Mouse (Mus musculus) heart, embryonic 10.5 days (tissue): ENCODE measurements at regions not wholly inside any gene's neighbourhood (a gene's known extent, or its start where the extent isn't known, plus 50 kb on each side); places are given as distances from the start of the nearest gene placed in this dataset.

ENCODE experiments used
- DNase-seq: peaks from one replicate; pipeline ENCODE4 v3.0.0-alpha.2; 2017; ENCODE audit warnings: low spot score
- H3K27ac ChIP-seq: fragments of 300-500 bp; sonication (generic); 2 replicates; pipeline ENCODE4 v1.5.1; 2016; ENCODE audit warnings: mild to moderate bottlenecking
- H3K27me3 ChIP-seq: fragments of 300-500 bp; sonication (generic); 2 replicates; pipeline ENCODE4 v1.6.1; 2016; ENCODE audit warnings: mild to moderate bottlenecking; ENCODE audit not compliant: poor library complexity, insufficient read depth, severe bottlenecking
- H3K36me3 ChIP-seq: fragments of 300-500 bp; sonication (generic); 2 replicates; pipeline ENCODE4 v1.6.1; 2016; ENCODE audit warnings: mild to moderate bottlenecking, moderate library complexity
- H3K4me1 ChIP-seq: fragments of 300-500 bp; sonication (generic); 2 replicates; pipeline ENCODE4 v1.6.1; 2016; ENCODE audit warnings: mild to moderate bottlenecking
- H3K4me3 ChIP-seq: fragments of 300-500 bp; sonication (generic); 2 replicates; pipeline ENCODE4 v1.5.1; 2016; ENCODE audit warnings: mild to moderate bottlenecking, moderate library complexity
- H3K9me3 ChIP-seq: fragments of 300-500 bp; sonication (generic); 2 replicates; pipeline ENCODE4 v1.6.1; 2016; ENCODE audit warnings: mild to moderate bottlenecking, moderate library complexity
- WGBS: fragments of 180-500 bp; shearing (Covaris S2); methylation state at CpG from one replicate; pipeline ENCODE4 v1.1.7; 2016; 5-methylcytosine and 5-hydroxymethylcytosine counted together

DNA sequence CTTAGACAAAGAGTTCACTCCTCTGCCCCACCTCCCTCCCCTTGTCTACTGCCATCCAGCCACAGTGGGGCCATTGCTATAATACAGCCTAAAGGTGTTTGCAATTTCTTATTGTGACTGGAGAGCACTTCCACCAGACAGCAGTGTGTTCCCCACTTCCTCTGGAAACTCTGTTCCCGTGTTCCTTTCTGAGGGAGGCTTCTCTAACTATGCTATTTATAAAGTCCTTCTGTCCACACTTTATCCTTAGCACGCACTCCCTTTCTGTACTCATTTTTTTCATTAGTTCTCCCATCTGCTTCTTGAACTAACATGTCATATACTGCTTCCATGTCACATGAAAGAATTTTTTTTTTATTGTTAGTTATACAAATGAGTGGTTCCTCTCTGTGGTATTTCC is 52.0 kb upstream of the 4930432M17Rik start:
- WGBS, result 36% methylated on average over 2 of the region's 2 CpGs
- 0 out of 2 replicates have a peak overlapping the region, but pooled peaks have one; percentile 53 for H3K27ac ChIP-seq
- no peaks in the 10 kb centered on the region for H3K27me3 ChIP-seq

DNA sequence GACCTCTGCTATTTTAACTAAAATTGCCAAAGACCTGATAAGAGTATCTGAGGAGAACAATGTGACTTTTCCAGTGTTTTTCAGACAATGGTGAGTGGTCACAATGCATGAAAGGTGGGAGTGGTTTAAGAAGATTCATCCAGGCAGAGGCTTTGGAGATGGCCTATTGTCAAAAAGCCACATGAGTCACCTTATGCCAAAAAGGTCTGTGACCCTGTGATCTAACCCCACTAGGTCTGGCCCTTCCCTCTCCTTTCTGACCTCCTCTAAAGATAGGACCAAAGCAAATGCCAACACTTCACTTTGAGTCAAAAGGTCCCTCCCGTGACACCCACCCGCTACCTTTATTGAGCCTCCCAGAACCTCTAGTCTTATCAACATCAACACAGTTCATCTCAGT is 52.4 kb upstream of the 4930432M17Rik start:
- DNase-seq, result no peak
- Histone ChIP-seq H3K27me3 (no peaks in the 10 kb centered on the region), H3K4me3 (no peak overlapping the region), H3K36me3 (no peaks in the 10 kb centered on the region), H3K4me1 (peaks cover 16% of the 10 kb centered on the region), H3K9me3 (no peaks in the 10 kb centered on the region), H3K27ac (peak overlapping the region; percentile 53; the same call in 1 of the 2 replicates)
- WGBS, result 53% methylated on average over 2 of the region's 2 CpGs

More for the DNA sequence above, 52.0 kb upstream of the 4930432M17Rik start:
- H3K4me1 ChIP-seq, result peaks cover 16% of the 10 kb centered on the region
- no peak overlapping the region for H3K4me3 ChIP-seq
- H3K9me3 ChIP-seq, result no peaks in the 10 kb centered on the region
- no peak for DNase-seq
- no peaks in the 10 kb centered on the region for H3K36me3 ChIP-seq

DNA sequence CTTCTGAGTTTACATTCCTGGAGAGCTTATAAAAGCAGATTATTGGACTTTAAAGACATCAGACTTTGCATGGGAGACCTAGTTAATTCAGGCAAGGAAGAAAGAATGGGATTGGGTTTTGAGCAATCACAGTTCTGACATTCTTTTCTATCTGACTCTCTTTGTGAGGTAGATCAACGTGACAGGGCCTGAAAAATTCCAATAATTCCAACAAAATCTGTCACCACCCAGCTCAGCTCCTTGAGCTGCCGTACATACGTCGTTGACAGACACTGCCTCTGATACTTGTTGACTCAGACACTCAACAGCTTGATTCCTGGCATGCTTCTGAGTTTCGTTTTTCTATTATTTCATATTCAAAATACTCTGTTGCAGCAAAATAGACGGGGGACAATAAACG is 53.2 kb upstream of the 4930432M17Rik start:
- Histone ChIP-seq H3K36me3 (no peaks in the 10 kb centered on the region), H3K4me3 (no peak overlapping the region), H3K4me1 (peaks cover 16% of the 10 kb centered on the region), H3K27me3 (no peaks in the 10 kb centered on the region), H3K27ac (peak overlapping the region; percentile 5; the same call in 1 of the 2 replicates), H3K9me3 (no peaks in the 10 kb centered on the region)
- 31% methylated on average over 7 of the region's 7 CpGs for WGBS
- no peak for DNase-seq

DNA sequence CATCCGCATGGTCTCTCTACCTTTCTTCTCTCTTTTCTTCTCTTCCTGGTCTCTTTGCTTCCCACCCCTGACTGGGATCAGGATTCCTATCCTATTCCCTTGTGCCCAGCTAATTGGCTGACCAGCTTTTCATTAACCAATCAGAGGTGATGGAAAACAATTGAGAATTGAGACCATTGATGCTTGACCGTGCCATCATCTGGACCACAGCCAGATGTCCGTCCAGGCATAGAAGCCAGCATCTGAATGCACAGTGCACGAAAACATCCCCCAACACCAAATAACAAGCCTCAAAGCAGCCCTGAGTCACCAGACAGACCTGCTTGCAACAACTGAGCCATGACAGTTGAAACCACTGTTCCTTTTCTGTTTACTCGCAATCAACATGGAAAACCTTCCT is 54.5 kb upstream of the 4930432M17Rik start:
- 93% methylated on average over 5 of the region's 5 CpGs for WGBS
- Histone ChIP-seq H3K4me3 (no peak overlapping the region), H3K27ac (no peak overlapping the region), H3K27me3 (no peaks in the 10 kb centered on the region), H3K4me1 (peaks cover 16% of the 10 kb centered on the region), H3K9me3 (no peaks in the 10 kb centered on the region), H3K36me3 (no peaks in the 10 kb centered on the region)
- no peak for DNase-seq

DNA sequence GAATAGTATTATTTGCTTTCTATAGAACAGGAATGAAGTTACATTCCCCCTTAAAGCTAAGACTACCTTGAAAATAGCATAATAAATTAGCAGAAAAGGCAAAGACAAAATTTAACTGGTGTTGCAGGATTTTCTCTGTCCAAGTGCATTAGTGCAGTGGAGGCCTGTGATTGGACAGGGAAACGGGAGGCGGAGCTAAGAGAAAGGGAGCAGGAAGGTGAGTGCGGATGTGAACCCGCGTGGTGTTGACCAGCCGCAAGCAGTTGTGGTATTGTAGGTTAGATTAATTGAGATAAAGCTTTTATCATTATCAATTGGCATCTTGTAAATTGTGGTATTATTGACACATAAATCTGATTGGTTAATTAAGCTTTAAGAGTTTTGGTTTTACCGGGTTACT is 55.8 kb upstream of the 4930432M17Rik start:
- 65% methylated on average over 7 of the region's 7 CpGs for WGBS
- no peaks in the 10 kb centered on the region for H3K36me3 ChIP-seq
- H3K4me3 ChIP-seq, result no peak overlapping the region
- DNase-seq, result no peak
- no peak overlapping the region for H3K27ac ChIP-seq
- H3K9me3 ChIP-seq, result no peaks in the 10 kb centered on the region
- peaks cover 16% of the 10 kb centered on the region for H3K4me1 ChIP-seq
- H3K27me3 ChIP-seq, result no peaks in the 10 kb centered on the region

DNA sequence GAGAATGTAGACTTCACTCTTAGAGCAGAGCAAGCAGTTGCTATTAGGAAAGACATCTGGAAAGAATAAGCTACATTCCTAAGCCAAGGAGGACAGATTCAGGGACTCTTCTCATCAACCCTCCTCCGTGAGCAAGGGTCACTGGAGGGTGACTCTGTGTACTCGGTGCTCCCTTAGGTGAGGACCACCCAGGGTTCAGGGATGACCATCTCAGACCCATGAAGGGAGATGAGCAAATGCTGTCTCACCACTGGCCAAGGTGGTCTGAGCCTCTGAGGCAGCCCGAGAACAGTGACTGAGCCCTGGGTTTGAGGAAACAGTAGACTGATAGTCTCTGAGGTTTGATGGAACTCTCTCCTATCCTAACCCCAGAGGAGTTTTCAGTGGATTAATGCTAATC is 57.3 kb upstream of the 4930432M17Rik start:
- H3K4me1 ChIP-seq, result peaks cover 15% of the 10 kb centered on the region
- no peaks in the 10 kb centered on the region for H3K27me3 ChIP-seq
- H3K27ac ChIP-seq, result no peak overlapping the region
- no peak for DNase-seq
- no peak overlapping the region for H3K4me3 ChIP-seq
- no peaks in the 10 kb centered on the region for H3K9me3 ChIP-seq
- 69% methylated on average over 3 of the region's 3 CpGs for WGBS
- no peaks in the 10 kb centered on the region for H3K36me3 ChIP-seq

DNA sequence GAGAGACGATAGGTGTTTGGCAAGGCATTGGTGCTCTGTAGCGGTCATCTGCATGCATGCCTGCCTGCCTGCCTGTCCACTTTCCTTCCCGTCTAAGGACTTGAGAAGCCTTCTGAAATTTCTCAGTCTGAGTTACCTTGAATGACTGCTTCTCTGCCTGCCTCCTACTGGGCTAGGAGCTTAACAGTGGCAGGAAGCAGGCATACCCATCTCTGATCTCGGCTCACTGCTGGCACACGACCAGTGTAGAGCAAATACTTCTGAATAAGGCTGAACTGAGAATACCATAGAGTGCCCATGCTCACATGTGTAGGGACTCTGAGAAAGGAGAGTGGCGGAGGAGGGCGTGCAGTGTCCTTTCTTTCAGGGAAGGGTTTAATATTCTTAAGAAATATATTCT is 60.7 kb upstream of the 4930432M17Rik start:
- no peaks in the 10 kb centered on the region for H3K27me3 ChIP-seq
- no peak overlapping the region for H3K27ac ChIP-seq
- H3K9me3 ChIP-seq, result no peaks in the 10 kb centered on the region
- WGBS, result 65% methylated on average over 7 of the region's 7 CpGs
- peaks cover 3% of the 10 kb centered on the region; the same call in 1 of the 2 replicates for H3K4me1 ChIP-seq
- DNase-seq, result no peak
- no peak overlapping the region for H3K4me3 ChIP-seq
- no peaks in the 10 kb centered on the region for H3K36me3 ChIP-seq

DNA sequence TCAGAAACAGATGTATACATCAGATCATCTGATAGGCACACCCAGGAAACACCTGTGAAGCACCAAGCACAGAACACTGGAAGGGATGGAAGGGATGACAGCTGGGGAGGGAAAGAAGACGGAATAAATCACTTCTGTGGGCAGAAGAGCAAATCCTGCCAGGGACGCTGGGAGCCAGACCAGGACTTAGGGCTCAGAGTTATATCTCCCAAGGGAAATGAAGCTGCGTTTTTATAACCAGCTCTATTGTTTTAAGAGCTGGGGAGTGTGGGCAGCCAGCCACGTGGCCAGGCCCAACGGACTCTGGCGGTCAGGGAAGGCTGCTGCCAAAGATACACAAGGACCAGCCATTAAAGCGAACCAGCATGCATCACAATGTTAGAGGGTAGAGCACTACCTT is 61.5 kb upstream of the 4930432M17Rik start:
- Histone ChIP-seq H3K36me3 (no peaks in the 10 kb centered on the region), H3K4me1 (peaks cover 5% of the 10 kb centered on the region; the same call in 1 of the 2 replicates), H3K9me3 (no peaks in the 10 kb centered on the region), H3K27me3 (no peaks in the 10 kb centered on the region), H3K27ac (no peak overlapping the region), H3K4me3 (no peak overlapping the region)
- 56% methylated on average over 7 of the region's 7 CpGs for WGBS
- no peak for DNase-seq

DNA sequence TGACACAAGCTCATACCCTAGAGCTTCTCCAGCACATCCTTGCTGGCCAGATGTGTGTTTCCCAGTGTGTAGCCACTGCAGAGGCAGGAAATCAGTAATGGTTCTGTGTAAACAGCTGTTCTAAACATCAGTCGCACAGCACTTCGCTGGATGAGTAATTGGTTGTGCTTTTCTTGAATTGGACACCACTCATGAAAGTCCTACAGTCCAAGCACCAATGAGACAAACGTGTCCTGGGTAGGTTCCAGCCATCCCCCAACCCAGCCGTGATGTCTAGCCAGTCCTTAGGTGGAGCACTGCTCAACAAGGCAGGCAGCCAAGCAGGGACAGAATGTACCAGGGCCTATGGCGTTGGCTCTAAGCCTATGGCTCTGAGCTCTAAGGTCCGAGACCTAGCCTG is 65.8 kb upstream of the 4930432M17Rik start:
- WGBS, result 78% methylated on average over 6 of the region's 6 CpGs
- Histone ChIP-seq H3K36me3 (no peaks in the 10 kb centered on the region), H3K4me3 (no peak overlapping the region), H3K27ac (no peak overlapping the region), H3K4me1 (peaks cover 15% of the 10 kb centered on the region), H3K27me3 (no peaks in the 10 kb centered on the region), H3K9me3 (no peaks in the 10 kb centered on the region)
- DNase-seq, result no peak

DNA sequence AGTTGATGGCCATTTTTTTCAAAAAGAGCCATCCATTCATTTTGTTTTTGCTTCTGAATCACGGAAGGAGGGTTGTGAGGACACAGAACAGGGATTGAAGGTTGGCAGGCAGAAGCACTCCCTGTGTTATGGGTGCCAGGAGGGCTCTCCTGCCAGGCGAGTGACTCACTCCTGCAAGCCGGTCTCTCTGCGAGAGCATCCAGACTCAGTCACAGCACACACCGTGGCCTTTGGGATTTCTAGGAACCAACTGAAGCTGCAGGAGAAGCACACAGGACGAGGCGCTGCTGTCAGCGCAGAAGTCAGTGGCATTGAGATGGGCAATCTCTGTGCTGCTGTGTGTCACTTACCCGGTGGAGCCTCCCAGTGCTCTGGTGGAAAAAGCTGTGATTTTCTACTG is 66.5 kb upstream of the 4930432M17Rik start:
- H3K9me3 ChIP-seq, result no peaks in the 10 kb centered on the region
- peaks cover 14% of the 10 kb centered on the region for H3K4me1 ChIP-seq
- H3K27me3 ChIP-seq, result no peaks in the 10 kb centered on the region
- no peak for DNase-seq
- 87% methylated on average over 9 of the region's 9 CpGs for WGBS
- H3K27ac ChIP-seq, result no peak overlapping the region
- no peaks in the 10 kb centered on the region for H3K36me3 ChIP-seq
- H3K4me3 ChIP-seq, result no peak overlapping the region

DNA sequence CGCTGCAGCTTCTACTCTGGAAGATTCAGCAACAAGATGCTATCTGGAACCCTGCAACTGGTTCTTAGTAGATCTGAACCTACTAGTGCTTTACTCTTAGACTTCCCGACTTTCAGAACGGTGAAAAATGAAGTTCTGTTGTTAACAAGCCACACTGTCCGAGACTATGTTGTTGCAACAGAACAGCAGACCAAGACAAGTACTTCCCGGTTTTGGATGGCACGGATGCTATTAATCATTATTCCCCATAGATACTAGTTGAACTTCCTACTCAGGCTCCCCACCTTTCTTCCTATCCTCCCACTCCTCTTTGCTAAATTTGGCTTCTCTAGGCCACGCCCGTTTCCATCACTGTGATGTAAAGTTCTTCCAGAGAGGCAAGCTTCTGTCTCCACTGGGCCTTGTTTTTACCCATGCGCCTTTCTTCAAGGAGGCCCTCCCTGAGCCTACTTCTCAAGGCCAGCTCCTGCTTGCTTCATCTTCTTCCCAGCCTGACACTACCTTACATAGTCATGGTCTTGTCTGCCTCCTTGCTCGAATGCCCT is 67.7 kb upstream of the 4930432M17Rik start:
- no peaks in the 10 kb centered on the region for H3K36me3 ChIP-seq
- WGBS, result 83% methylated on average over 10 of the region's 10 CpGs
- no peak overlapping the region for H3K27ac ChIP-seq
- no peak for DNase-seq
- H3K4me1 ChIP-seq, result peaks cover 12% of the 10 kb centered on the region
- H3K9me3 ChIP-seq, result no peaks in the 10 kb centered on the region
- no peaks in the 10 kb centered on the region for H3K27me3 ChIP-seq
- no peak overlapping the region for H3K4me3 ChIP-seq

DNA sequence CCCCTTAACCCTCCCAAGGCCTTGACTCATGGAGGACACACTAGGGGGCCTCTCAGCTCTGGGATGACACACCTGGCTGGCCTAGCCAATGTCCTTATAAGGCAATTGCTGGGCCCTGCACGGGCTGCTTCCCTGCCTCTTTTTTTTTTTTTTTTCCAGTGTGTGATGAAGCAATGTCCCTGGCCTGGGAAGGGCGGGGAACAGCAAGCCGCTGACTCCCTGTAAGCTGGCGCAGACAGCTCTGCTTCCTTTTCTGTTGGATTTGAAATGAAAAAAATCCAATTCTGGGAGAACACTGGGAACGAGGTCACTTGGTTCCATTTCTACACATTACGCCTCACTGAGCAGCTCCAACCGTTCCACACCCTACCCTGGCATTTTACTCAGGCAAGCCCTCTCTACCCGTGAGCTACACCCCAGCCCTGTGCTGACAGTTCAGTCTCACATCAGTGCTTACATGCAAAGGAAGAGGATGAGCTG is 68.4 kb upstream of the 4930432M17Rik start:
- no peak for DNase-seq
- Histone ChIP-seq H3K36me3 (no peaks in the 10 kb centered on the region), H3K9me3 (no peaks in the 10 kb centered on the region), H3K27me3 (no peaks in the 10 kb centered on the region), H3K27ac (no peak overlapping the region), H3K4me1 (peaks cover 12% of the 10 kb centered on the region), H3K4me3 (no peak overlapping the region)
- 50% methylated on average over 8 of the region's 8 CpGs for WGBS

DNA sequence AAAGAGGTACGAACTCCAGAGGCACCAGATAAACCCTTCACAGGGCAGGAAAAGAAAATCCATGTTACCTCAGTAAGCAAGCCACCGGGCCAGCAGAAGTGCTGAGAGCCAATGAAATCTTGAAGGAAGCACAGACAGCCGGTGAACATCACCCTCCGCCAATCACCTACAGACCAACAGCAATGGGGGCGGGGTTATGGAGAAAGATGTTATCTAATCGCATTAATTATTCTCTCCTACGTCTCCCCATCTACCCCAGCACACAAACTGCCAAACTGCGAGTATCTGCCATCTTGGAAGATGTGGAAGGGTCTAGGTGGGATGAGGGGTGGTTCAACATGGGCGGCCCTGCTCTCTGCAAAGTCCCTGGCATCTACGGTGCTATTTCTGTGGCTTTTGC is 68.6 kb upstream of the Slc44a3 start:
- no peaks in the 10 kb centered on the region for H3K9me3 ChIP-seq
- no peaks in the 10 kb centered on the region for H3K36me3 ChIP-seq
- H3K27me3 ChIP-seq, result no peaks in the 10 kb centered on the region
- H3K27ac ChIP-seq, result no peak overlapping the region
- WGBS, result 63% methylated on average over 10 of the region's 10 CpGs
- DNase-seq, result no peak
- H3K4me3 ChIP-seq, result no peak overlapping the region
- peaks cover 12% of the 10 kb centered on the region for H3K4me1 ChIP-seq

DNA sequence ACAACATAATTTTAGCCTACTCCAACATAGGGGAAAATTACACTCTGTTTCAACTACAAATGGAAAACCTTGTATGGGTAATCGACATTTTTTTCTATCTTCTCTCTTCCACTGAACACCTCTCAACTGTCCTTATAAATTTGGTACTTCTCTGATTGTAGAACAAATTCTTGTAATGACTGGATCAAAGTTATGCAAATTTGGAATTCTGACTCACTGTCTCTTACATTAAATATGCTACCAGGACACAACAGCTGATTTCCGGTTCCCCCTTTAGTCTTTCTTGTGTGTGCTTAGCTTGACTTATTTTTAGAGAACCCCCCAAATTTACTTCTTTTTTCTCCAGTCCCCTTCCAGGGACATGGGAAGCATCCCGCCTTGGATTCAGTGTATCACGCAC is 68.2 kb upstream of the Slc44a3 start:
- WGBS, result 86% methylated on average over 4 of the region's 4 CpGs

More for the DNA sequence above, 68.2 kb upstream of the Slc44a3 start:
- Histone ChIP-seq H3K27ac (no peak overlapping the region), H3K4me1 (peaks cover 12% of the 10 kb centered on the region), H3K4me3 (no peak overlapping the region), H3K9me3 (no peaks in the 10 kb centered on the region), H3K36me3 (no peaks in the 10 kb centered on the region), H3K27me3 (no peaks in the 10 kb centered on the region)
- no peak for DNase-seq
